Mouse (Mus musculus): Measurements from ENCODE around the gene Gm21992.

DNA sequence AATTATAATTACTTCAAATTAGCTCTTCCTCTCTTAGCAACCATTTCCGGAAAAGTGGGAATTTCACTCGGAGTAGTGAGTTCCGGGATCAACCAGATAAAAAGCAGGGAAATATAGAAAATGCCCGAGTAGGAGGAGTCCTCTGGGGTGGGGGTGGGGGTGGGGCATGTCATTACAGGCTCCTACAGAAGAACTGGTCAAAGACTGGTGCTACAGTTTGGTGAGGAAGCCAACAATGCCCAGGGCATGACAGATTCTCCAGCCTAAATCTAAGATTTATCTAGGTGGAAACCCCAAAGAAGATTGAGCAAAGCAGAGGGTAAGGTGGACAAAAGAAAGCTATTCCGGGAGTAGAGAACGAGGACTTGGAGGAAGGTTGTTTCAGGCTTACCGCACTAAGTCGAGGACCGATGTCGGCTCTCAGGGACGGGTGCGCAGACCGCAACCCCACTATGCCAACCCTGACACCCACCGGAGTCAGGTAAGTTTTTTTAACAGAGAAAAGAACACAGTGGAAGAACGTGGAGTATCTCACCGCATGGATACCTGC is 18.1 kb downstream of the Gm21992 start:
- no peak for TF ChIP-seq CTCF (IDR thresholded peaks at IDR 0.05; ENCODE audit: low read depth, low read length)
- no peak for TF ChIP-seq POLR2A (IDR thresholded peaks at IDR 0.05; ENCODE audit: extremely low read depth, insufficient read depth, low read length)

Measured in liver, adult 2 months (tissue).